Mouse (Mus musculus) liver, adult 2 months (tissue): ENCODE measurements around the gene Trappc1.

ENCODE experiments used
- CTCF ChIP-seq: fragments of 200-500 bp; IDR thresholded peaks from 2 replicates; pipeline ENCODE4 v1.5.1; 2011; ENCODE audit warnings: low read depth, low read length, control low read depth
- POLR2A ChIP-seq: fragments of 200-500 bp; IDR thresholded peaks from 2 replicates; pipeline ENCODE4 v1.6.1; 2011; ENCODE audit warnings: low read length, control low read depth; ENCODE audit not compliant: insufficient read depth; ENCODE audit errors: extremely low read depth

DNA sequence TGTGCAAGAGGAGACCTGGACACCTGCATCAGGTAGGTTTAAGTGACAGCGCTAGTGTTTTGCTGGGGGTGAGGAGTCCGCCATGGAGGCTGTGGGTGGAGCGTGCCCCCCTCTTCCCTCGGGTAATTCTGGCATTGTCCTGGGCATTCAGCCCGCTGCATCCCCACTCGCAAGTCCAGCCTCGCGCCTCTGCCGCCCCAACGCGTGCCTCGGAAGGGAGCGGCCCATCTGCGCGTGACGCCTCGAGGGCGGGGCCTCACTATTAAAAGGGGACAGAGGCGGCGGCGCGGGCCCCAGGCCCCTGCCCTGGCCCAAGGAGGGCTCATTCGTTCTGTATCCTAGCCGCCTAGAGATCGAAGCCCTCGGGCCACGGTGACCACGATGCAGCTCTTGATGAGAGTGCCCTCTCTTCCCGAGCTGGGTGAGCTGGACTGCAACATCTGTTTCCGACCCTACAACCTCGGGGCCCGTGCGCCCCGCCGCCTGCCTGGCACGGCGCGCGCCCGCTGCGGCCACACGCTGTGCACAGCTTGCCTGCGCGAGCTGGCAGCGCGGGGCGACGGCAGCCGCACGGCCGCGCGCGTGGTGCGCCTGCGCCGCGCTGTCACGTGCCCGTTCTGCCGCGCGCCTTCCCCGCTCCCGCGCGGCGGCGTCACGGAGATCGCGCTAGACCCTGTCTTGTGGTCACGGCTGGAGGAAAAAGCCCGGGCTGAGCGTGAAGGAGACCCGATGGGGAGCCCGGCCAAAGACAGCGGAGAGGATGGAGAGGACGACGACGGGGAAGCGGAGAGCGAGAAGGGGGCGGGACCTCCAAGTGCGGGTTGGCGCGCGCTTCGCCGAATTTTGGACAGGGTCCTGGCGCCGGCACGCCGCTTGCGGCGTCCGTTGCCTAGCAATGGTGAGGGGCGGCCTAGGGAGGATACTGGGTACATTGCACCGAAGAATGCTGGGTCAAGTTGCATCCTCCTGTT is 16.7 kb downstream of the Trappc1 start, which contains the start of gene Rnf227:
- TF ChIP-seq CTCF = no peak
- no peak for TF ChIP-seq POLR2A
